Mouse (Mus musculus) thymus, adult 18-20 months (tissue): Measurements from ENCODE around the gene Rai14.

Experiments used
- DNase-seq, 2 experiments: peaks; one replicate each; pipeline ENCODE4 v3.0.0; 2022; ENCODE audit warnings: mixed read lengths in 2 of 2

Gene Rai14

DNA sequence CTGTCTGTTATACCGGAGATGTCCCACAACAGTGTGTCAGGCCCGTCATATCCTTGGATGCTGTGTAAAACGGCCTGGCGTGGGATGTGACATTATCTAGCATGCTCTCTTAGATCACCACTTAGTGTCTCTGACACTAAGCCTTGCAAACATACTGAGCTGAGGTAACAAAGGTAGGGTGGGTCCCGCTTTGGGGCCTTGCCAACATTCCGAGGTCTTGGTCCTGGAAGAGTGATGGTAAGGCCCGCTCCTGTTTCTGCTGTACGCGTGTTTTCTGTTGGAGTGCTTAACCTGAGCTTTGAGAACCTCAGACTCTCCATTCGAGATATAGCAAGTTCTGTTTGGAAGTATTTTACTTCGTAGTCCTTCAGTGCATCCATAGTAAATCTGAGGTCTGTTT lies 5.8 kb upstream of the Rai14 start:
- no peak for DNase-seq

DNA sequence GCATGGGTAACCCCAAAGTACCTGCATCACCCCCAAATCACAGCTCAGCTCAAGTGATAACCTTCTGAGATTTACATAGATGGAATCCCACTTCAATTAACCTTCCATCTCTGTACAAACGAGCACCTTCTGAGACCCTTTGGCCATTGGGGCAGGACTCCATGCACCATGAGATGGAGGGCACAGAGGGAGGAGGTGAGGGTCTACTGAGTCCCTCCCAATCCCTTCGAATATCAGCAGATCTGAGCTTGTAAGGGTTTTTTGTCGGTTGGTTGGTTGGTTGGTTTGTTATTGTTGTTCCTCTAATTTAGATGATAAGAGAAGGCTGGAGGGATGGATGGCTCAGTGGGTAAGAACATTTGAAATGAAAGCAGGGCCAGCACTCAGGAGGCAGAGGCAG lies 5.1 kb upstream of the Rai14 start:
- no peak for DNase-seq

- DNase-seq: no peak
These were observed 4.3 kb upstream of the Rai14 start for GRCm38 (mm10) chr15:10718763-10719162.

DNA sequence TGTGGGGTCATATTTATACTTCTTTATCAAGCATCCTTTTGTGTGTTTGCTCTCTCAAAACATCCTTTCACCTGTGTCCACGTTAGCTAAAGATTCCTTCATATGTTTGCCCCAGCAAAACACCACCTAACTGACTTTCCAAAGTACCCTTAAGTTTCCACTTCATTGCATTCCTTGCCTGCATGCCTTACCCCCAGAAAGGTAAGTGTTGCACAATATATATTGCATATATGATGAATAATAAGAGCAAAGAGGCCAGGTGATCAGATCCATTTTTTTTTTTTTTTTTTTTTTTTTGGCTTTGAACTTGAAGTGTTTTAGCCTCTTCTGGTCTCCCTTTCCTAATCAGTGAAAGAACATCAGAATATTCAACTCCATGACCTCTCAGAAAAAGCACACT lies 2.9 kb upstream of the Rai14 start:
- DNase-seq: no peak

- DNase-seq: no peak
These were observed 1.5 kb upstream of the Rai14 start for GRCm38 (mm10) chr15:10715966-10716365.

DNA sequence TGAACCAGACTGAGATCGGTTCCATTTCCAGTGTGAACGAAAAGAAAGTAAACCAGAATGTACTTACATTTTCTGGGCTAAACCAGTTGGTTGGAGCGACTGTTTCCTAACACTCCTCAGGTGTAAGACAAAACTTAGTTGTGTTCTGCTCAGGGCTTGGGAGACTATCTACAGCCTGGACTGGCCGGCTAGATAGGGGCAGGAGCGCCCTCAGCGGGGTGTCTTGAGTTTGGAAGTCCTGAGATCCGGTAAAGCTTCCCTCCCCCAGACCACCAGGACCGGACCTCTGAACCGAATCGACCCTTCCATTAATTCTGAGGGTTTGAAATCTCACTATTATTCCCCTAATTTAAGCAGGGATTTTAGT lies 698 bp upstream of the Rai14 start:
- no peak for DNase-seq

DNA sequence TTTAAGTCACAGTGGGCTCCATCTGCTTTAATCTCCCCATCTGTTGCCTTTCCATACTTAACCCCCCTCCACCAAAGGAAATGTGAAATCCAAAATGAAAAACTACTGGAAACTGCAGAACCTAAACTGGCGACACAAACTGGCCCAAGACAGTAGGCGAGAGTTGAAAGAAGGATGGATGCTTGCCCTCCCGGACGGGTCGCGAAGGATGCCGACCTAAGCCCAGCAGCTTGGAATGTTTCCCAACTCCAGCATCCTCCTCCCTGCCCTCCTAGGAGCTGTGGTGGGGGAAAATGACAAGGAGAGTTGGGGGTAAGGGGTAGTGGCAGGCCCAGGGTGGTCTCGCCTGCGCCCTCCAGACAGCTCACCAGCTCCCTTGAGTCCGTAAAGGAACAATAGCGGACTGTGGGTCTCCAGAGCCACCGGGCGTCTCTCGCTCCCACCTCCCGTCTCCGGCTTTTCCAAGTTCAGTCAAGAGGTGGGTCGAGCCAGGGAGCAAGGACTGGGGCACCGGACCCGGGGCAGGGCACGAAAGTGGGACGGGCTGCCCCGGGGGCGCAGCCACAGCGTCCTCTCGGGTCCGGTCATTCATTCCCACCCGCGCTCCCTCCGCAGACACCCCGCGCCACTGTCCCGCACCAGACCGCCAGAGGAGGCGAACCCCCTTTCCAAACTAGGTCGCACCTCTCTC lies 653 bp downstream of the Rai14 start:
- DNase-seq: no peak

DNA sequence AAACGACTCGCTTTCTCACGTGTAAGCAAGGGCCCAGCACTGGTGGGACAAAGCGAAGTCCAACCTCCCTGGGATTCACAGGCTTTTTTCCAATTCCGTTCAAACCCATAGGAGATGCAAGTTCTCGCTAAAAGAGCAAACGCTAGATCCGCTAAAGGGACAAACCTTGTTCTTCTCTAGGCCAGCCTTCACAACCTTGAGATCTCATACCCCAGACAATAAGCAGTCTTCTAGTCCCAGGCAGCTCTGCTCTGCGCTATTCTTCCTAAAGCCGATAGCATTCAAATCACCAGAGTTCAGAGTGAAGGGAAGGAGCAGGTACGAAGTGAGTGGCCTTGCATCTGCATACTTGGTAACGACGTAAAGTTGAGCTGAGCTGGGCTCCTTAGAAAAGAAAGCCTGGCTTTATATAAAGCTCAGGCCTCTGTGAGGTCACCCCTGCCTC lies 1.2 kb downstream of the Rai14 start:
- DNase-seq: no peak

GRCm38 (mm10) chr15:10712288-10712687 lies 2.1 kb downstream of the Rai14 start:
- no peak for DNase-seq

DNA sequence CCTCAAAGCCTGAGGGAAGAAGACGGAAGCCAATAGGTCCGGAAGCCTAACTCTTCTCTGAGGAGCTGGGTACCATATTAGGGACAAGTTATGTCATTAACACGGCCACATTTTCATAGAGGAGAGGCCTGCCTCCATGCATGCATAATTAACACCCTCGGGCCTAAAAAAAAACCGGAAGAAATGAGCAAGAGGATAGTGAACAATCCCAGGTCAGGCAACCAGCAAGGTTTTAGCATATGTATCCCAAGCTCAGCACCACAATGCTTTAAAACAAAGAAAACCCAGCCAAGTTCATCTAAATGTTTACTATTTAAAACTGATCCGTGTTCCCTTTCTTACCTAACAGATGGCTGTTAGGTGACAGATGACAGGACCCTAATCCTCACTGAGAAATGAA lies 3.2 kb downstream of the Rai14 start:
- DNase-seq: no peak

DNA sequence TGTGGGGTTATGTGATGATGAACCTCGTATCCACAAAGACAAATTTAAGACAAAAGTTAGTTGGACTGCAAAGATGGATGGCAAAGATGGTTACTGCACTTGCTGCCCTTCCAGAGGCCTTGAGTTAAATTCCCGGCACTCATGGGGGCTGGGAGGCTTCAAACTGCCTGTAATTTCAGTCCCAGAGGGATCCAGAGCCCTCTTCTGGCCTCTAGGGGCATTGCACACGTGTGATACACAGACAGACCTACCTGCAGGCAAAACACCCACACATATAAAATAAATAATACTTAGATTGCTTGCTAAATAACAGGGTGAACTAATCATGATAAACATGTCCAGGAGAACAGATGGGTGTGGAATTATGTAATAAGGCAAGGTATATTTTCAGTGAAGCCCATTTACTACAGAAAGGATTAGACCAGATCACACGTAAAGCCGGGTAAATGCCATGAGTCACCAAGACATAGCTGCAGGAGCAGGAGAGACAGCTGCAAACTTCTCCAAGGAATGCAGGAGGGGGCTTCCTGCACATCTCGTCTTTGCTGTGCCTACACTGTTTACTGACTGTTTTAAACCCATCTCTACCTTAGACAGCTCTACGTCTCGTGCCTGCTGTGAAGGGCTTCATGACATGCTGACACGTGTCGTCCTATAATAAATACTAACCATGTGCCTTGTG lies 5.7 kb downstream of the Rai14 start:
- no peak for DNase-seq

DNA sequence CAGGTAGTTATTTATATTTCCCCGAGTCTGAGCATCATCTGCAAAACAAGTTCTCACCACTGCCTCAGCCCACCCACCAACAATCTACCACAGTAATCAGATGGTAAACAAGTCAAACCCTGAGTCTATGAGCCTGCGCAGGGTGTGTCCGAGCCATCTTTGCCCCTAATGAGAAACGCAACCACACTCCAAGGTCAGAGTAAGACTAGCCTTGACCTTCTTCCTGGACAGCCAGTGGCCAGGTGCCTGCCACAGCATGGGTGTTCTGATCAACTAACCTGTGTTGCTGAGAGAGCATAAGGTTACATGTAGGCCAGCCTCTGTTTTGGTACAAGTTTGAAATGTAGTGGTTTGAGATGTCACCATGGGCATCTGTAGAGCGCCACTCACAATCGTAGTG lies 7.3 kb downstream of the Rai14 start:
- DNase-seq: no peak

DNA sequence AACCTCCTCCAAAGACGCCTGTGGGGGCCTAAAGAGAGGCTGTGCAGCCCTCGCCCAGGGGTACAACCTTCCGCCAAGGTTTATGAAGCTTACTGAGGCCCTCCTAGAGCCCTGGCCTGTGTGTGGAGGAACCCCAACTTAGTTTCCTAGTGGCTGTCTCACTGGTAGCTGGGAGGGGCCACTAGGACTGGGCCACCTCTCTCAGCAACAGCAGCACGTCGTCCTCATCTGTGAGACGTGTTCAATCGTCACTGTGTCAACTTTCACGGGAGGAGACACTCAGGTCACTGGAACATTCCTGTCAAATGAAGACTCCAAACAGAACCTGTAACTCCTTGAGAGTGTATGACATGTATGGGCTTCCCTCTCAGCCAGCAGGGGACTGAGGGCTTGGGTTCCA lies 8.0 kb downstream of the Rai14 start:
- no peak for DNase-seq

DNA sequence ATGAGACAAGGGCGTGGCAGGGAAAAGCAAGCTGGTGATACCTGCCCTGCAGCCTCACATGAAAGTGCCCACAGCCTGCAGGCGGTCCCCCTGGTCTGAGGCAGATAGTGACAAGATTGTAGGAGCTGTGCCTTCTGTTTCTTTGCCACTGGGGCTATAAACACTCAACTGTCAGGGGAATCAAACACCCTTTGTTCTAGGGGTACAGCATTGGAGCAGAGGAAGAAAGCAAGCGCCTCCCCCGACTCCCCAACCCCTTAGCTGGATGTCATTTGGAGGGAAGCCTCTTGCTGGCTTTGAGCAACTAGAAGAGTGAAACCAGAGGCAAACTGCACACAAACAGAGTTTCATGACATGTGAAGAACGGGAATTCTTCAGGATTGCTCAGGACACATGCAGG lies 8.7 kb downstream of the Rai14 start:
- DNase-seq: no peak

- no peak for DNase-seq
These were observed 10.1 kb downstream of the Rai14 start for GRCm38 (mm10) chr15:10704328-10704727.

DNA sequence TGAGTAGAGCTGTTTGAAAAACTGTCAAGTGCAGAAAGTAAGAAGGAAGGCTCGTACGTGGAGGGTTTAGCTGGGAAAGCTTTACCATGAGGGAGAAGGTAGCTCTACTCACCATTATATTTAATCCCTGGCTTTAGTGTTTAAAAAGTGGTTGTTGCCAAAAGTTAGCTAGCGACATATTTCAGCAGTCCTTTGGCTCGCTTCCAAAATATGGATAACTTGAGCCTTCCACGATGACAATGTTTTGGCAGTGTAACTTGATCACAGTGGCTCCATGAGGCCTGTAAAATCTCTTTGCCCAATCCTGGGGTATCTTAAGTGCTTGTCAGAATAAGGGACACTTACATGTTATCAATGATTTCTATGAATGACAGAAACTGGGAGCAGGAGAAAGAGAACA lies 12.9 kb downstream of the Rai14 start:
- no peak for DNase-seq

DNA sequence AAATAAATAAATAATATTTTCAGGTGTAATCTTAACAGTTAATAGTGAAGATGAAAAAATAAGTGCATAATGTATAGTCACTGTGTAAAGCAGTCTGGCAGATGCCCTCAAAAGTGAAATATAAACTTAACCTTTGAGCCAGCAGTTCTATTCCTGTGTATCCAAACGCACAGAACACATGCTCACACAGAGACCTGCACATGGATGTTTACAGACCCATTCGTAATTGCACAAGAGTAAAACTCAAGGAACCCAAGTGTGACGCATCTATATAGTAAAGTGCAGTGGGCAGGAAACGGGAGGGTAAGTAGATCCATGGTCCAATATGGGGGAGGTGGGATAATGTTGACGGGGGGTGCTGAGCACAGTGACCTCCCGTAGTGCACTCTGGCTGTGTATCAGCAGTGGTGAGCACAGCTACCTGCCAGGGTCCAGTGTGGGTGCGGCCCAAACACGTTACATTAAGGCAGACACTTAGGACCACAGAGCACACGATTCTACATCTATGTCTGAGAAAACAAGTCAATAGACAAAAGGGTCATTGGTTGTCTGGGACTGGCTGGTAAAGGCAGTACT lies 13.4 kb downstream of the Rai14 start:
- DNase-seq: no peak

- no peak for DNase-seq
These were observed 17.8 kb downstream of the Rai14 start for GRCm38 (mm10) chr15:10696478-10697234.

GRCm38 (mm10) chr15:10692627-10693026 lies 21.8 kb downstream of the Rai14 start:
- no peak for DNase-seq

DNA sequence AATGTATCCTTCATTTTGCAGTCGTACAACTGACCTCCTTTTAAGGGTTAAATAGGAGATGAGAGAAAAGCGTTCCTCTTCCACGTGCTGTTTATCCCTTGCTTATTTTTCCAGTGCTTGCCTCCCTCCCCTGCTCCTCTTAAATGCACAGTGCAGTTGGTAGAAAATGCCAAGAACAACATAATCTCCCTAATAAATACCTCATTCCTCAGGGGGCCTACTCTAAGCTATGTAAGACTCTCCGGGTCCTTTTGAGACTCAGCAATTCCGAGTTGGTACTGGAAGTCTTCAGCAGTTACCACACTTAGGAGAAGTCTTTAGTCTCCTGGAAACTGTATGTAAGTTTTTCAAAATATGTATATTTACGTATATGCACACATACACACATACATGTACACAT lies 22.9 kb downstream of the Rai14 start:
- no peak for DNase-seq

DNA sequence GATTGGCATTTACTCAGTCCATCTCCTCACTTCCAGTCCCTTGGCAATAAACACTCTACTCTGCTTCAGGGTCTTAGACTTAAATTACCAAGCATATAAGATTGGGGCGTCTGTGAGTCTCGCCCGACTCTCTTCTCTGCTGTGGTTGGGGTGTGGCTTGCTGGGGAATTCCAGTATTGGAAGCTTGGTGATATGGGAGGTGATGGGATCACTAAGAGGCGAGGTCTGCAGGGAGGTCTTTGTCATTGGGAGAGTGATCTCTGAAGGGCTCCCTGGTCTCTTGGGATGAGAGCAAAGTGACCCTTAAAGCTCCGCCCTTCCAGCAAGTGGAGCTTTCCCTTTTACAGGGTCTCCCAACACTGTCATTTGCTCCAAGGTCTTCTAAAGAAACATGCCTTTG lies 23.5 kb downstream of the Rai14 start:
- no peak for DNase-seq

- no peak for DNase-seq
These were observed 24.2 kb downstream of the Rai14 start for GRCm38 (mm10) chr15:10690219-10690618.

GRCm38 (mm10) chr15:10689304-10689703 lies 25.1 kb downstream of the Rai14 start:
- no peak for DNase-seq

GRCm38 (mm10) chr15:10688686-10689085 lies 25.7 kb downstream of the Rai14 start:
- DNase-seq: no peak
